Mouse (Mus musculus): ENCODE results near the gene Marveld2.

DNA sequence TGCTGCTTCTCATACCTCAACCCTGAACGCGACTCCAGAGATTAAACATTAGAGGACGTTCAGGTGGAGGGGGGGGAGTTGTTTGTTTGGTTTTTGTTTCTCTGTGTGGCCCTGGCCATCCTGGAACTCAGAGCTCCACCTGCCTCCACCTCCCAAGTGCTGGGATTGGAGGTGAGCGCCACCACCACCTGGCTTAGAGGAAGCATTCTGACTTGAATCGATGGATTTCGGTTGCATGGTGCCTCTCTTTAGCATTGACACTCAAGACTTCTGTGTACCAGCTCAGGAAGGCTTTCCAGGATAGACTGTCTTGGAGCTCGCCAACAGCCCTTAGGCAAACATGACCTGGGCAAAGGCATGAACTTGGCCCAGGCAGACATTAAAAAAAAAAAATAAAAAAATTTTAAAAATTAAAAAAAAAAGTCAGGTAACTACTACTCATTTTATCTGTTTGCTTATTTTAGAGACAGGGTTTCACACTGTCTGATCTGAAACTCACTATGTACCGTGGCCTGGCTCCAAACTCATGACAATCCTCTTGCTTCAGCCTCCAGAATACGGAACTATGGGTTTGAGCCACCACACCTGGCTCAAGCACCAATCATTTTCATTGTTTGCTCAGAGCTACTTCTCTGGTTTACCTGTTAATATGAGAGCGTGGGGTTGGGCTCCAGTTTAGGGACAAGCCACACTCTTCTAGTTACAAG, 13.6 kb downstream of the Marveld2 start:
- TF ChIP-seq CTCF (IDR thresholded peaks at IDR 0.05; ENCODE audit: extremely low read depth, insufficient read depth, low read length) (no peak), POLR2A (IDR thresholded peaks at IDR 0.05; ENCODE audit: extremely low read depth, insufficient read depth, low read length) (no peak)

Data from cortical plate, adult 2 months (tissue).